Mouse (Mus musculus) hindbrain, postnatal 0 days (tissue): ENCODE measurements around the gene Rgs6. TPM values are rescaled to one million over a fixed set of nuclear protein-coding genes. Genes with fewer than 3 reads are reported as not detected.

Experiments
- ATAC-seq: fragments of 200-750 bp; cut with Nextera tagmentation; 2 replicates; pipeline ENCODE4 v1.8.0; 2017; ENCODE audit warnings: mild to moderate bottlenecking, moderate TSS enrichment, moderate library complexity
- DNase-seq: peaks from one replicate; pipeline ENCODE4 v3.0.0-alpha.2; 2015; ENCODE audit warnings: low spot score
- H3K27ac ChIP-seq: fragments of 300-500 bp; sonication (generic); 2 replicates; pipeline ENCODE4 v1.5.1; 2014; ENCODE audit warnings: mild to moderate bottlenecking
- H3K27me3 ChIP-seq: fragments of 300-500 bp; sonication (generic); 2 replicates; pipeline ENCODE4 v1.6.1; 2014; ENCODE audit warnings: low read length, mixed read lengths; ENCODE audit not compliant: insufficient read depth
- H3K36me3 ChIP-seq: fragments of 300-500 bp; sonication (generic); 2 replicates; pipeline ENCODE4 v1.6.1; 2014; ENCODE audit warnings: low read length, mixed read lengths; ENCODE audit not compliant: insufficient read depth
- H3K4me1 ChIP-seq: fragments of 300-500 bp; sonication (generic); 2 replicates; pipeline ENCODE4 v1.6.1; 2014; ENCODE audit warnings: antibody characterized with exemption, low read length, mixed read lengths; ENCODE audit not compliant: insufficient read depth
- H3K4me2 ChIP-seq: fragments of 300-500 bp; sonication (generic); 2 replicates; pipeline ENCODE4 v1.6.1; 2014; ENCODE audit warnings: low read depth, mild to moderate bottlenecking, low read length, moderate library complexity, mixed read lengths
- H3K4me3 ChIP-seq: fragments of 300-500 bp; sonication (generic); 2 replicates; pipeline ENCODE4 v1.5.1; 2014; ENCODE audit warnings: low read length
- H3K9ac ChIP-seq: fragments of 300-500 bp; sonication (generic); replicated peaks from 2 replicates; pipeline ENCODE4 v1.6.1; 2014; ENCODE audit warnings: mild to moderate bottlenecking, low read length, moderate library complexity, mixed read lengths
- H3K9me3 ChIP-seq: fragments of 300-500 bp; sonication (generic); 2 replicates; pipeline ENCODE4 v1.6.1; 2016; ENCODE audit warnings: low read length, mixed read lengths
- CTCF ChIP-seq: IDR thresholded peaks from 2 replicates; pipeline ENCODE4 v1.5.1; 2016; ENCODE audit warnings: antibody characterized with exemption, control low read depth, low read depth
- WGBS: fragments of 180-500 bp; shearing (Covaris S2); extraction: QIAGEN DNeasy Blood & Tissue Kit; methylation state at CpG from one replicate; pipeline ENCODE4 v1.1.7; 2014; 5-methylcytosine and 5-hydroxymethylcytosine counted together
- polyA plus RNA-seq: library from polyadenylated mRNA; unstranded; fragments of >200 nt; fragmentation: Nextera tagmentation; extraction: Ambion mirVana; gene quantifications from 2 replicates; pipeline ENCODE4 v1.2.1, GENCODE M21; 2015
- total RNA-seq: library from RNA; depleted of rRNA; stranded (reverse); fragments of >200 nt; gene quantifications from 2 replicates; pipeline ENCODE4 v1.2.3, GENCODE M21; 2014

Rgs6 gene
- total and polyA plus RNA-seq, 2 experiments from 2014 or later = 14.3 to 16.4 TPM

- TF ChIP-seq CTCF = no peak
- ATAC-seq = no peak; the same call in 1 of the 2 replicates
- peak overlapping the region; percentile 67 for H3K27ac ChIP-seq
- H3K4me3 ChIP-seq = no peak overlapping the region
- H3K36me3 ChIP-seq = no peaks in the 10 kb centered on the region
- H3K4me1 ChIP-seq = peaks cover 11% of the 10 kb centered on the region
- peak overlapping the region; percentile 13; the same call in 1 of the 2 replicates for H3K9ac ChIP-seq
- 36% methylated on average over 6 of the region's 6 CpGs for WGBS
- peak overlapping the region; percentile 45; the same call in 1 of the 2 replicates for H3K4me2 ChIP-seq
- no peaks in the 10 kb centered on the region for H3K9me3 ChIP-seq
- no peaks in the 10 kb centered on the region for H3K27me3 ChIP-seq
- peak; percentile 52 for DNase-seq
Measured at GRCm38 (mm10) chr12:83043980-83044620, 456.0 kb downstream of the Rgs6 start.

GRCm38 (mm10) chr12:83044621-83044990, 456.5 kb downstream of the Rgs6 start:
- Histone ChIP-seq H3K27ac (peak overlapping the region; percentile 67; the same call in 1 of the 2 replicates), H3K4me1 (peaks cover 11% of the 10 kb centered on the region), H3K4me2 (peak overlapping the region; percentile 45), H3K27me3 (no peaks in the 10 kb centered on the region), H3K36me3 (no peaks in the 10 kb centered on the region), H3K9me3 (no peaks in the 10 kb centered on the region), H3K9ac (no peak overlapping the region; the same call in 1 of the 2 replicates), H3K4me3 (no peak overlapping the region)
- no peak for TF ChIP-seq CTCF
- WGBS = 15% methylated on average over 4 of the region's 4 CpGs
- ATAC-seq (peak; percentile 68), DNase-seq (peak; percentile 75)

GRCm38 (mm10) chr12:83045001-83045531, 457.0 kb downstream of the Rgs6 start:
- Histone ChIP-seq H3K9me3 (no peaks in the 10 kb centered on the region), H3K36me3 (no peaks in the 10 kb centered on the region), H3K4me3 (no peak overlapping the region), H3K9ac (no peak overlapping the region), H3K27me3 (no peaks in the 10 kb centered on the region), H3K4me1 (peaks cover 11% of the 10 kb centered on the region), H3K27ac (peak overlapping the region; percentile 54; the same call in 1 of the 2 replicates), H3K4me2 (peak overlapping the region; percentile 45)
- ATAC-seq = peak; percentile 53
- WGBS = 16% methylated on average over 12 of the region's 12 CpGs
- TF ChIP-seq CTCF = no peak
- peak; percentile 68 for DNase-seq

- no peak for ATAC-seq
- Histone ChIP-seq H3K36me3 (no peaks in the 10 kb centered on the region), H3K27ac (no peak overlapping the region), H3K9me3 (no peaks in the 10 kb centered on the region), H3K4me2 (no peak overlapping the region), H3K4me1 (peaks cover 11% of the 10 kb centered on the region), H3K4me3 (no peak overlapping the region), H3K9ac (no peak overlapping the region), H3K27me3 (no peaks in the 10 kb centered on the region)
- peak; percentile 38 for DNase-seq
- TF ChIP-seq CTCF = no peak
- 89% methylated on average over 9 of the region's 9 CpGs for WGBS
Measured at GRCm38 (mm10) chr12:83046734-83047133, 458.6 kb downstream of the Rgs6 start.

GRCm38 (mm10) chr12:83047710-83048109, 459.6 kb downstream of the Rgs6 start:
- peak; percentile 36 for DNase-seq
- Histone ChIP-seq H3K9ac (no peak overlapping the region), H3K27me3 (no peaks in the 10 kb centered on the region), H3K36me3 (no peaks in the 10 kb centered on the region), H3K4me2 (no peak overlapping the region), H3K4me3 (no peak overlapping the region), H3K9me3 (no peaks in the 10 kb centered on the region), H3K4me1 (peaks cover 11% of the 10 kb centered on the region), H3K27ac (no peak overlapping the region)
- 42% methylated on average over 7 of the region's 7 CpGs for WGBS
- TF ChIP-seq CTCF = no peak
- ATAC-seq = no peak

- 93% methylated on average over 8 of the region's 8 CpGs for WGBS
- no peak overlapping the region for H3K9ac ChIP-seq
- no peaks in the 10 kb centered on the region for H3K36me3 ChIP-seq
- H3K27ac ChIP-seq = no peak overlapping the region
- H3K4me3 ChIP-seq = no peak overlapping the region
- no peak overlapping the region for H3K4me2 ChIP-seq
- DNase-seq = no peak
- H3K4me1 ChIP-seq = no peaks in the 10 kb centered on the region
- no peaks in the 10 kb centered on the region for H3K27me3 ChIP-seq
- TF ChIP-seq CTCF = no peak
- ATAC-seq = no peak
- no peaks in the 10 kb centered on the region for H3K9me3 ChIP-seq
Measured at GRCm38 (mm10) chr12:83050514-83050913, 462.4 kb downstream of the Rgs6 start.

- ATAC-seq = no peak
- Histone ChIP-seq H3K4me3 (no peak overlapping the region), H3K4me1 (no peaks in the 10 kb centered on the region), H3K27ac (no peak overlapping the region), H3K36me3 (no peaks in the 10 kb centered on the region), H3K27me3 (no peaks in the 10 kb centered on the region), H3K4me2 (no peak overlapping the region), H3K9ac (no peak overlapping the region), H3K9me3 (no peaks in the 10 kb centered on the region)
- 65% methylated on average over 4 of the region's 4 CpGs for WGBS
- no peak for DNase-seq
- no peak for TF ChIP-seq CTCF
Measured at GRCm38 (mm10) chr12:83052391-83052790, 464.3 kb downstream of the Rgs6 start.
